Mouse (Mus musculus) liver, adult 2 months (tissue): ENCODE measurements around the gene Sectm1b.

Source experiments
- CTCF ChIP-seq: fragments of 200-500 bp; IDR thresholded peaks from 2 replicates; pipeline ENCODE4 v1.5.1; 2011; ENCODE audit warnings: low read depth, low read length, control low read depth
- POLR2A ChIP-seq: fragments of 200-500 bp; IDR thresholded peaks from 2 replicates; pipeline ENCODE4 v1.6.1; 2011; ENCODE audit warnings: low read length, control low read depth; ENCODE audit not compliant: insufficient read depth; ENCODE audit errors: extremely low read depth

DNA sequence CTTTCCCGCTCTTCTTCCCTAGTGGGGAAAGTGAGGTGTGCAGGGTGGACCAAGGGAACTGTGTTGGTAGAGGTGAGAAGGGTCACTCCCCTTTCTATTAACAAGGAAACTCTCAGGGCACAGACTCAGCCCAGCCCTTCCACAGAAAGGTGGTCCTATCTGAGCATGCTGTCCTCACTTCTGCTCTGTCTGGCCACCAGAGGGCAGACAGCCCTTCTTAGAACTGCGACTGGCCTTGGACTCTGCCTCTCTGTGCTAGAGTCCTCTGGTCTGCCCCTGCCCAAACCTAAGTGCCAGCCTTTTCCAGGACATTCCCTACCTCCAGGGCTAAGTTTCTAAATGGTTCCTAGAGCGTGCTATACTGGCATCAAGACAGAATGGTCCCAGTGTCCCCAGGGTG is 45.7 kb downstream of the Sectm1b start:
- TF ChIP-seq POLR2A (no peak), CTCF (peak; percentile 88)
